Mouse (Mus musculus) thymus, adult 2 months (tissue): ENCODE data around the gene Cspg5. TPM values are rescaled to one million over a fixed set of nuclear protein-coding genes. Genes with fewer than 3 reads are reported as not detected.
A peak's percentile ranks its signal among the peaks of the same experiment; 100 is the strongest.

Source experiments
- DNase-seq: peaks from one replicate; pipeline ENCODE4 v3.0.0; 2021
- H3K27ac ChIP-seq: fragments of 200-500 bp; 2 replicates; pipeline ENCODE4 v1.5.1; 2012; ENCODE audit warnings: low read length, control low read depth; ENCODE audit not compliant: control insufficient read depth, insufficient read depth
- H3K27me3 ChIP-seq: fragments of 200-500 bp; 2 replicates; pipeline ENCODE4 v1.6.1; 2012; ENCODE audit warnings: mild to moderate bottlenecking, low read length, moderate library complexity, mixed read lengths; ENCODE audit not compliant: control insufficient read depth, insufficient read depth
- H3K36me3 ChIP-seq: fragments of 200-500 bp; 2 replicates; pipeline ENCODE4 v1.6.1; 2012; ENCODE audit warnings: mild to moderate bottlenecking, low read length, moderate library complexity; ENCODE audit not compliant: control insufficient read depth, insufficient read depth
- H3K4me1 ChIP-seq: fragments of 200-500 bp; replicated peaks from 2 replicates; pipeline ENCODE4 v1.6.1; 2012; ENCODE audit warnings: low read length; ENCODE audit not compliant: control insufficient read depth, insufficient read depth
- H3K4me3 ChIP-seq: fragments of 200-500 bp; 2 replicates; pipeline ENCODE4 v1.5.1; 2012; ENCODE audit warnings: mild to moderate bottlenecking, low read length, control low read depth, moderate library complexity; ENCODE audit not compliant: control insufficient read depth, insufficient read depth
- CTCF ChIP-seq: fragments of 200-500 bp; IDR thresholded peaks from 2 replicates; pipeline ENCODE4 v1.5.1; 2012; ENCODE audit warnings: mild to moderate bottlenecking, control low read depth, low read length, moderate library complexity, borderline replicate concordance; ENCODE audit not compliant: control insufficient read depth, poor library complexity, insufficient read depth; ENCODE audit errors: extremely low read depth
- POLR2A ChIP-seq: fragments of 200-500 bp; IDR thresholded peaks from 2 replicates; pipeline ENCODE4 v1.6.1; 2012; ENCODE audit warnings: mild to moderate bottlenecking, low read length, control low read depth, moderate library complexity; ENCODE audit not compliant: control insufficient read depth, poor library complexity, insufficient read depth; ENCODE audit errors: extremely low read depth
- whole genome bisulfite sequencing: fragments of 180-500 bp; shearing (Covaris S2); methylation state at CpG from one replicate; pipeline ENCODE4 v1.1.7; 2018; 5-methylcytosine and 5-hydroxymethylcytosine counted together
- polyA plus RNA-seq: library from polyadenylated mRNA; depleted of rRNA; stranded (reverse); fragments of >200 nt; gene quantifications from 2 replicates; pipeline ENCODE4 v1.2.3, GENCODE M21; 2012; rRNA removed

Cspg5 gene
- polyA plus RNA-seq, 1 experiment = 0.61 TPM

DNA sequence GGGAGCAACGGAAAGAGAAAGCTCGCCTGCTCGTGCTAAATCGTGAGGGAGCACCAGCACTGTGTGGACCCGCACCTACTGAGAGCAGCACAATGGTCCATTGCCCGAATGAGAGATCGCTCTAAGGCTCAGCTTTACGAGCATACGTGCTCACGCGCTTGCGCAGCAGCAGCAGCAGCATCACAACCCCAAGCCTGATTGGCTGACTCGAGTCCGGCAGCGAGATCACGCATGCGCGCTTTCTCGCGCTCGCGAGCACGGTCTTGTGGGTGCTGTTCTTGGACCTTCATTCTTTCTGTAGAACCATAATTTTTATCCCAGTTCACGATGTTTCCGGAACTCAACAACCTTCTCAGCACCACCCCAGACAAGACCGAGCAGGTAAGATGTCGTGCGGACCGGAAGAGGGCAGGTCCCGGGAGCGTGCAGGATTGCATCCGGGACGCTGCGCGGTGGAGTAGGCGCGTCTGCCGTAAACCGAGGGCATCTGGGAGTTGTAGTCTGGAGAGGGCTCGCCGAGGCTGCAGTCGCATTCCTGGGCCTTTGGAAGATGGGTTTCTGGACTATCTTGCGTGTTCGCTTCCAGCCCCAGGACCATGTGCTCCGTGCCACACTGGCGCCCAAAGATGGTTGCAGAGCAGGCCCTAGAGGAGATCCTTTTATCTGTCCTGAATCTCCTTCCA lies 61.5 kb downstream of the Cspg5 start, which contains the start of gene Elp6:
Elp6 (plus strand) TSS at position 205 of the 683 bp plus-strand sequence.
- Histone ChIP-seq H3K27me3 (no peaks in the 10 kb centered on the region), H3K4me3 (peak within 1 kb of the TSS; percentile 66), H3K36me3 (no peaks in the 10 kb centered on the region), H3K27ac (peak within 1 kb of the TSS; percentile 72), H3K4me1 (peaks cover 4% of the 10 kb centered on the region; the same call in 1 of the 2 replicates)
- peak; percentile 86 for DNase-seq
- WGBS = under 1% methylated on average over 46 of the region's 46 CpGs
- 0 out of 2 replicates have a peak, but pooled peaks have one; percentile 33 for TF ChIP-seq CTCF
- TF ChIP-seq POLR2A = peak; percentile 71; the same call in 1 of the 2 replicates

DNA sequence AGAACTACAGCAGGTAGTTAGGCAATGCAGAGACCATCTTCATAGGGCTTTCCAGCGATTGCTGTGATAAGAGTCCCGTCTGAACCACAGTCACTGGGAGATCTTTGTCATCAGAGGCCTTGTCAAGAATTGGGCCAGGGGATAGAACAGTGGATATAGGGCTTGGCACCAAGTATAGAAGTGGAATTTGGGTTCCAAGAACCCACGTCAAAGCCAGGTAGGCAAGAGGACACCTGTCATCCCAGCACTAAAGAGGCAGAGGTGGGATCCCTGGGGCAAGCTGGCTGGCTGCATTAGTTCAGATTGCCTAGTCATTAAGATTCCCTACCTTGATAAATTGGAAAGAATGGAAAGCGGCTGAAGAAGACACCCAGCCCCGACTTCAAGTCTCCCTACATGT lies 62.8 kb downstream of the Cspg5 start:
- no peak for TF ChIP-seq POLR2A
- WGBS = 88% methylated on average over 5 of the region's 5 CpGs
- no peak overlapping the region for H3K27ac ChIP-seq
- H3K4me3 ChIP-seq = no peak overlapping the region
- no peaks in the 10 kb centered on the region for H3K27me3 ChIP-seq
- H3K36me3 ChIP-seq = no peaks in the 10 kb centered on the region
- DNase-seq = no peak
- H3K4me1 ChIP-seq = peaks cover 4% of the 10 kb centered on the region; the same call in 1 of the 2 replicates

Other genes starting within 250 kb of the Cspg5 start
- 43.8 and 62.1 TPM in 2 replicates for gene Smarcc1, start 126.1 kb upstream of the Cspg5 start, polyA plus RNA-seq
- 159 and 162 TPM in 2 replicates for gene Dhx30, start 126.0 kb upstream of the Cspg5 start, polyA plus RNA-seq
- gene Elp6, start 61.4 kb downstream of the Cspg5 start, polyA plus RNA-seq = 21.0 and 26.9 TPM in 2 replicates
- 67.0 and 87.1 TPM in 2 replicates for gene Scap, start 89.5 kb downstream of the Cspg5 start, polyA plus RNA-seq
- 46.4 and 59.4 TPM in 2 replicates for gene Ptpn23, start 164.4 kb downstream of the Cspg5 start, polyA plus RNA-seq
- gene Ngp, start 176.0 kb downstream of the Cspg5 start, polyA plus RNA-seq = 10.6 and 19.4 TPM in 2 replicates
- 19.0 and 21.2 TPM in 2 replicates for gene Klhl18, start 232.9 kb downstream of the Cspg5 start, polyA plus RNA-seq
- gene Kif9, start 233.2 kb downstream of the Cspg5 start, polyA plus RNA-seq = 0.90 and 1.6 TPM in 2 replicates